Mouse (Mus musculus) layer of hippocampus, adult 2 months (tissue): ENCODE results near the gene Ebna1bp2. TPM values are rescaled to one million over a fixed set of nuclear protein-coding genes. Genes with fewer than 3 reads are reported as not detected.

ENCODE experiments used
- DNase-seq, 2 experiments: peaks; one replicate each; pipeline ENCODE4 v3.0.0; 2022; ENCODE audit warnings: low spot score in 2 of 2
- H3K27ac ChIP-seq: fragments of 200-600 bp; 2 replicates; pipeline ENCODE4 v1.8.1; 2022
- H3K4me3 ChIP-seq: fragments of 200-600 bp; 2 replicates; pipeline ENCODE4 v1.8.1; 2022; ENCODE audit warnings: mild to moderate bottlenecking
- CTCF ChIP-seq: fragments of 200-600 bp; conservative IDR thresholded peaks from 2 replicates; pipeline ENCODE4 v1.8.1; 2022; ENCODE audit warnings: antibody characterized with exemption, mild to moderate bottlenecking, moderate library complexity
- long read RNA-seq, 2 experiments: library from polyadenylated mRNA; stranded (forward); transcript quantifications; one replicate each; pipeline ENCODE4 v2.0.0; 2021; ENCODE audit warnings: borderline mapping rate in 2 of 2
- total RNA-seq, 2 experiments: library from RNA; stranded (reverse); gene quantifications; 2 replicates each; pipeline ENCODE4 v1.2.3; 2021

The Ebna1bp2 gene
- 10 to 100 TPM; 56.5 to 58.8 TPM for total RNA-seq
- long read RNA-seq, experiment 1, transcript Ebna1bp2-201 (9 exons, 2,960 nt) = major isoform, 31 of 46 reads
- long read RNA-seq, experiment 1, partial matches to known transcripts = 2 of 46 reads
- long read RNA-seq, experiment 1, other reads (novel, unspliced or antisense) = 11 of 46 reads
- long read RNA-seq, experiment 2, transcript Ebna1bp2-201 (9 exons, 2,960 nt) = major isoform, 33 of 51 reads
- long read RNA-seq, experiment 2, partial matches to known transcripts = 4 of 51 reads
- long read RNA-seq, experiment 2, other reads (novel, unspliced or antisense) = 14 of 51 reads

GRCm38 (mm10) chr4:118620279-118620966 lies at the start of gene Ebna1bp2, which contains the start of gene Cfap57:
TSS of gene Ebna1bp2 (plus strand) at chr4:118620799.
TSS of gene Cfap57 (minus strand) at chr4:118620777.
- peak; percentile 88 to 92 for DNase-seq
- no peak for TF ChIP-seq CTCF
- Histone ChIP-seq H3K4me3 (peak within 1 kb of the TSS; percentile 64), H3K27ac (peak within 1 kb of the TSS; percentile 69)

- Histone ChIP-seq H3K27ac (no peak overlapping the region), H3K4me3 (no peak overlapping the region)
- DNase-seq = peak; percentile 29 to 40
- no peak for TF ChIP-seq CTCF
Observed at GRCm38 (mm10) chr4:118571441-118571840, 49.2 kb upstream of the Ebna1bp2 start.

DNA sequence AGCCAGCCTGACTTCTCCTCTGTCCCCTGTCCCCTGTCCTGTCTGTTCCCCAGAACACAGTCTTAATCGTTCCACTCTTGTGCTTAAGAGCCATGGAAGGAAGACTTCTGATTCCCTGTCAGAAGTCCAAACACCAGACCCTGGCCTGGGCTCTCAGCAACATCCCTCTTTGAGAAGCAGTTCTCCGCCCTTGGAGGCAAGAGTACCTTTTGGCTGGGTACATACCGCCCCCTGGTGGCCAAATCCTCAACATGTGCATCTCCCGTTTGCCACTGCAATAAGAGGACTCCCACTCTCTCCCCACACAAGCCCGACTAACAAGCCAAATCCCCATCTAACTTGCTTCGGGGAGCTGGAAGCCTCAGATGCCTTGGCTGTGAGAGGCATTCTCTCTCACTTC lies 44.5 kb upstream of the Ebna1bp2 start:
- peak; percentile 97 for TF ChIP-seq CTCF
- Histone ChIP-seq H3K27ac (no peak overlapping the region), H3K4me3 (no peak overlapping the region)
- peak; percentile 85 to 95 for DNase-seq

- DNase-seq = peak; percentile 26 to 67
- TF ChIP-seq CTCF = peak; percentile 86
- Histone ChIP-seq H3K27ac (no peak overlapping the region), H3K4me3 (no peak overlapping the region)
Observed at GRCm38 (mm10) chr4:118579313-118579712, 41.3 kb upstream of the Ebna1bp2 start.

- H3K4me3 ChIP-seq = no peak overlapping the region
- DNase-seq = no peak
- H3K27ac ChIP-seq = no peak overlapping the region
- TF ChIP-seq CTCF = no peak
Observed at GRCm38 (mm10) chr4:118581508-118581907, 39.1 kb upstream of the Ebna1bp2 start.

DNA sequence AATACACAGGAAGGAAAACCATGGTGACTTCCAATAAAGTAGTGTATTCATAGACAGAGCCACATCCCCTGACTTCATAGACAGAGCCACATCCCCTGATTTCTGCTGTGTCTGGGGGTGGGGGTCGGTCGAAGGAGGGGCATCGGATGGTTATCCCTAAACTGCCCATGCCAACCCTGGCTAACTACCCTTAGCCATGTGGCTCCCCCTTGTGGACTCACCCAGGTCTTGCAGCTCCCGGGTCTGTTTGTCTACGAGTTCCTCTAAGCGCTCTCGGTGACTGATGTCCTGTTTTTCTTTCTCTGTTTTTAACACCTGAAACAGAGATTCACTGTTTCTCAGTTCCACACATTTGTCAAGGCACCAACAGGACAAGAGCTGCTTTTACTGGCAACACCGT lies 38.0 kb upstream of the Ebna1bp2 start:
- H3K4me3 ChIP-seq = no peak overlapping the region
- no peak for DNase-seq
- peak; percentile 49 for TF ChIP-seq CTCF
- H3K27ac ChIP-seq = no peak overlapping the region

DNA sequence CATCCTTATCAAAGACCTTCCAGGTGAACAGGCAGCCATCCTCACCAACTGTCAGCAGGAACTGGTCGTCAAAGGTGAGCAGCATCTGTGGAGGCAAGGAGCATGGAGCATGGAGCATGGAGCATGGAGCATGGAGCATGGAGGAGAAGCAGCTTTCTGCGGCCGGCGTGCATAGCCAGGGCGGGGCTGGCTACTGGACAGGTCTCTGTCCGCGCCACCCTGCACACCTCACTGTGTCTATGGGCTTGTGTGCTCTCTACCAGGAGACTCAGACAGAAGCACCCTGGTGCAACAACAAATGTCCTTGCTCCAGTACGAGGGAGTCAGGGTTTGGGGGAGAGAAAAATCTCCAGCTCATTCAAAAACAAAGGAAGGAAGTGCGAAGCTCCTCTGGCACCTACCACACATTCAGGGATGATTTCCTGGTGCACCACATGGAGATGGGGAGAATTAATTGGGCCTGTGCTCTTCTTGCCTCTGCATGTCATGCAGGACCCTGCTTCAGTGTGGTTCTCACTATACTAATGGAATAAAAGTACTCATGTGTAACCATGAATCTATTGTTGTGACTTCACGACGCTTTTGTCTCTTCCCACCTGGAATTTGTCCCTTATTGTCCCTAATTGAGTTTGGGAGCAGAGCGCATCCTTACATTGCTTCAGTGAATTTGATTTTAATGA lies 31.4 kb upstream of the Ebna1bp2 start:
- no peak for DNase-seq
- no peak for TF ChIP-seq CTCF
- Histone ChIP-seq H3K4me3 (no peak overlapping the region), H3K27ac (no peak overlapping the region)

GRCm38 (mm10) chr4:118589733-118590130 lies 30.9 kb upstream of the Ebna1bp2 start:
- no peak for TF ChIP-seq CTCF
- no peak overlapping the region for H3K27ac ChIP-seq

DNA sequence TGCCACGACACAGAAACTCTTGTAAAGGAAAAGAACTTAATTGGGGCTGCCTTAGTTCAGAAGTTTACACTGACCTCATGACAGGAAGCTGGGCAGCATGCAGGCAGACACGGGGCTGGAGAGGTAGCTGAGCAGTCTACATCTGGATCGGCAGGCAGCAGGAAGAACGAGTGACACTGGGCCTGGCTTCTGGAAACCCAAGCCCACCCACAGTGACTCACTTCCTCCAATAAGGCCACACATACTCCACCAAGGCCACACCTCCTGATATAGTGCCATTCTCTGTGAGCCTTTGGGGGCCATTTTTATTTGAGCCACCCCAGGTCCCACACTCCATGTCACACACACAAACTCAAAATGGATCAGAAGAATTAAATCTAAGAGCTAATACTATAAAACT lies 16.5 kb upstream of the Ebna1bp2 start:
- no peak for DNase-seq
- Histone ChIP-seq H3K27ac (no peak overlapping the region), H3K4me3 (no peak overlapping the region)
- no peak for TF ChIP-seq CTCF

More at GRCm38 (mm10) chr4:118589733-118590130, 30.9 kb upstream of the Ebna1bp2 start:
- no peak for DNase-seq
- H3K4me3 ChIP-seq = no peak overlapping the region

DNA sequence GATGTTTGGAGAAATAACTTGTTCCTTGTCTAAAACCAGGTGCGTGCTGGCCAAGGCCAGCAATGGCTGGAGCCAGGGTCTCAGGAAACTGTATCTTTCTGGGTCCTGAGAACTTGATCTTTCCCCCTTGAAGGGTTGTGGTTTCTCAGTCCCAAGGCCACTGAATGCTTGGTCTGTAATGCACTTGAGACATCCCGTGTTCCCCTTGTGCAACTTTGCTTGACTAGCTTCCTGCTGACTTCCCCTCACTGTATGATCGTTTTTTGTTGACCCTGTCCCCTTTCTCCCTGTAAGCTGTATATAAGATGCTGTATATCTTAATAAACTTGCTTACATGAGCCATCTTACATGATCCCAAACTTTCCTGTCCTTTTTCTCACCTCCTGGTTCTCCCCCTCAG lies 10.8 kb upstream of the Ebna1bp2 start:
- Histone ChIP-seq H3K4me3 (no peak overlapping the region), H3K27ac (no peak overlapping the region)
- no peak for TF ChIP-seq CTCF
- DNase-seq = no peak

GRCm38 (mm10) chr4:118612619-118613018 lies 8.0 kb upstream of the Ebna1bp2 start:
- peak in 1 of 2 experiments; percentile 17 for DNase-seq
- Histone ChIP-seq H3K27ac (no peak overlapping the region), H3K4me3 (no peak overlapping the region)
- peak; percentile 77 for TF ChIP-seq CTCF

DNA sequence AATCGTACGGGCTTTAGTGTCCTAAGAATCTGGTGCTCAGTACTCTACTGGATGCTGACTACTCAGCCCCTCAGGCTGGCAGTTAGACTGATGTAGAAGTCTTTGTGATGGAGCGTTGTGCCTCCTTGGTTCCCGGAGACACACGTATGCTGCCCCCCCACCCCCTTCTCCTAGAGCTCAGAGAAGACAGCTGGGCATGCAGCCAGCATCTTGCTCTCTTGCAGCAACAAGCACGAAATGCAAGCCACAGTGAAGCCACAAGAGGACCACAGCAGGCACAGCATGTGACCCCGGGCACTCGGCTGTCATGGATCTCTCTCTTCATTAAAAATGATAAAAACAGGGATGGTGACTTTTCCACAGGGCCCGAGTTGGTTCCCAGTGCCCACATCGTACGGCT lies 5.2 kb upstream of the Ebna1bp2 start:
- H3K27ac ChIP-seq = no peak overlapping the region
- no peak overlapping the region for H3K4me3 ChIP-seq
- no peak for DNase-seq
- TF ChIP-seq CTCF = no peak

GRCm38 (mm10) chr4:118620967-118621320 lies 345 bp downstream of the Ebna1bp2 start:
- H3K4me3 ChIP-seq = peak overlapping the region; percentile 64
- no peak for TF ChIP-seq CTCF
- DNase-seq = no peak
- H3K27ac ChIP-seq = peak overlapping the region; percentile 69
